Mouse (Mus musculus) stomach, postnatal 0 days (tissue): ENCODE results near the gene Cpped1. TPM values are rescaled to one million over a fixed set of nuclear protein-coding genes. Genes with fewer than 3 reads are reported as not detected.

Experiments used
- ATAC-seq: fragments of 200-750 bp; cut with Nextera tagmentation; 2 replicates; pipeline ENCODE4 v1.8.0; 2017; ENCODE audit not compliant: low FRiP score, low TSS enrichment
- DNase-seq: peaks from one replicate; pipeline ENCODE4 v3.0.0-alpha.2; 2016; ENCODE audit warnings: low spot score
- H3K27ac ChIP-seq: fragments of 300-500 bp; sonication (generic); replicated peaks from 2 replicates; pipeline ENCODE4 v1.5.1; 2014; ENCODE audit warnings: mild to moderate bottlenecking, control low read depth
- H3K27me3 ChIP-seq: fragments of 300-500 bp; sonication (generic); 2 replicates; pipeline ENCODE4 v1.6.1; 2014; ENCODE audit warnings: low read length; ENCODE audit not compliant: control insufficient read depth, insufficient read depth
- H3K36me3 ChIP-seq: fragments of 300-500 bp; sonication (generic); 2 replicates; pipeline ENCODE4 v1.6.1; 2014; ENCODE audit warnings: low read length, mixed read lengths; ENCODE audit not compliant: control insufficient read depth, insufficient read depth
- H3K4me1 ChIP-seq: fragments of 300-500 bp; sonication (generic); replicated peaks from 2 replicates; pipeline ENCODE4 v1.6.1; 2014; ENCODE audit warnings: antibody characterized with exemption; ENCODE audit not compliant: control insufficient read depth, insufficient read depth
- H3K4me2 ChIP-seq: fragments of 300-500 bp; sonication (generic); replicated peaks from 2 replicates; pipeline ENCODE4 v1.6.1; 2014; ENCODE audit warnings: low read depth, mild to moderate bottlenecking, control low read depth, moderate library complexity
- H3K4me3 ChIP-seq: fragments of 300-500 bp; sonication (generic); 2 replicates; pipeline ENCODE4 v1.5.1; 2014; ENCODE audit warnings: low read depth, low read length, control low read depth
- H3K9ac ChIP-seq: fragments of 300-500 bp; sonication (generic); 2 replicates; pipeline ENCODE4 v1.6.1; 2014; ENCODE audit warnings: mild to moderate bottlenecking, low read length, control low read depth, mixed read lengths
- H3K9me3 ChIP-seq: fragments of 300-500 bp; sonication (generic); 2 replicates; pipeline ENCODE4 v1.6.1; 2016; ENCODE audit warnings: low read length; ENCODE audit not compliant: control insufficient read depth
- CTCF ChIP-seq: IDR thresholded peaks from 2 replicates; pipeline ENCODE4 v1.5.1; 2016; ENCODE audit warnings: antibody characterized with exemption, low read depth, mild to moderate bottlenecking, moderate library complexity
- EP300 ChIP-seq: optimal IDR thresholded peaks from 2 replicates; pipeline ENCODE3; 2016; ENCODE audit warnings: antibody characterized with exemption
- WGBS: fragments of 180-500 bp; shearing (Covaris S2); extraction: QIAGEN DNeasy Blood & Tissue Kit; methylation state at CpG from one replicate; pipeline ENCODE4 v1.1.7; 2014; 5-methylcytosine and 5-hydroxymethylcytosine counted together
- polyA plus RNA-seq: library from polyadenylated mRNA; unstranded; fragments of >200 nt; fragmentation: Nextera tagmentation; extraction: Ambion mirVana; gene quantifications from 2 replicates; pipeline ENCODE4 v1.2.1, GENCODE M21; 2015

Cpped1 gene
- polyA plus RNA-seq, 1 experiment from 2014 or later = 16.0 TPM

DNA sequence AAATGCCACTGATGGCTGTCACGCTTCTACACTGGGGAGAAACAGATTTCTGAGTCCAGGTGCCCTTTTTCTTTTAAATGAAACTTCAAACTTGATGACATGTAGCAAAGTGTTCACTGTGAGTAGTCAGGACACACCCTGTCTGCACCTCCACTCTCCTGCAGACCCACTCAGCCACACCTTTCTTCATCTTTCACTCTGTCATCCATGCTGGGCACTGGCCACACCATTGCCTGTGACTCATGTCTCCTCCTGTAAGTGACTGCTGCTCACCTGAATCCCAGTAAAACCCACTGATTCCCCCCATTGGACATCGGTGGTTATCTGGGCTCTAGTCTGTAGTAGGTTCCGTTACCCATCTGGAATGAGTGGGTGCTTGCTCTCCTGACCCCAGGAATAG lies 118.8 kb downstream of the Cpped1 start:
- Histone ChIP-seq H3K9ac (no peak overlapping the region), H3K4me1 (no peaks in the 10 kb centered on the region), H3K4me3 (no peak overlapping the region), H3K4me2 (no peak overlapping the region), H3K27me3 (no peaks in the 10 kb centered on the region), H3K27ac (no peak overlapping the region), H3K9me3 (no peaks in the 10 kb centered on the region), H3K36me3 (no peaks in the 10 kb centered on the region)
- TF ChIP-seq EP300 (no peak), CTCF (no peak)
- 86% methylated on average over 3 of the region's 3 CpGs for WGBS
- no peak for DNase-seq
- peak; percentile 60; the same call in 1 of the 2 replicates for ATAC-seq

DNA sequence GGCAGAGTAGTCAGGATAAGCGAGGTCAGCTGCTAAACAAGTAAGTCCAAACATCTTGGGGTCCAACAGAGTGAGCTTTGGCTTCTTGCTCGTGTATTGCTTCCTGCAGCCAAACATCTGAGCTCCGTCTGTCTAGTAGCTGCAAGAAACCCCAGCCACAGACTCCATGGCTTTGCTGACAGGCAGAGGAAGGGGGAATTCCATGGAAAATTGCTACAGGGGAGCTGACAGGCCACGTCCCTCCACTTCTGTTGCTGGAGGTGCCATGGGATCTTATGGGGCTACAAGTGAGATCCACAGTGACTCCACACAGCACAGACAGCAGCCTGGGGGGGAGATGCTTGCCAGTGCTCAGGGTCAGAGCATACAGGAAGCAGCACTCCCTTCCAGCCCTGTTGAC lies 123.4 kb downstream of the Cpped1 start:
- Histone ChIP-seq H3K4me2 (no peak overlapping the region), H3K4me3 (no peak overlapping the region), H3K9ac (no peak overlapping the region), H3K27me3 (no peaks in the 10 kb centered on the region), H3K4me1 (no peaks in the 10 kb centered on the region), H3K27ac (no peak overlapping the region), H3K9me3 (no peaks in the 10 kb centered on the region), H3K36me3 (no peaks in the 10 kb centered on the region)
- DNase-seq = no peak
- 57% methylated on average over 4 of the region's 4 CpGs for WGBS
- ATAC-seq = no peak
- TF ChIP-seq CTCF = no peak
- no peak for TF ChIP-seq EP300

DNA sequence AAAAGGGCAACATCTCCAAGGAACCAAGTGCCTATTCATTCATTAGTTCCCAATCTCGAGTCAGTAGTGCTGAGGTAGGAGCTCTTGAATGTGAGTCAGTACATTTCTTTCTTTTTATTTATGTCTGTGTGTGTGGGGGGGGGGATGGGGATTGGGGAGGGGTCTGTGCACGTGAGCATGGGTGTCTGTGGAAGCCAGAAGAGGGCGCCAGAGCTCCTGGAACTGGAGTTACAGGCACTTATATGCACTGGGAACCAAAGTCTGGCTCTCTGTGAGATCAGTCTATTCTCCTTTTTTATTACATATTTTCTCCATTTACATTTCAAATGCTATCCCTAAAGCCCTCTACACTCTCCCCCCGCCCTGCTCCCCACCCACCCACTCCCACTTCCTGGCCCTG lies 124.9 kb downstream of the Cpped1 start:
- DNase-seq = no peak
- H3K4me3 ChIP-seq = no peak overlapping the region
- no peak overlapping the region for H3K4me2 ChIP-seq
- no peaks in the 10 kb centered on the region for H3K36me3 ChIP-seq
- WGBS = 59% methylated on average over 4 of the region's 4 CpGs
- no peaks in the 10 kb centered on the region for H3K9me3 ChIP-seq
- no peak overlapping the region for H3K9ac ChIP-seq
- H3K27ac ChIP-seq = no peak overlapping the region
- TF ChIP-seq EP300 (no peak), CTCF (no peak)
- no peaks in the 10 kb centered on the region for H3K27me3 ChIP-seq
- H3K4me1 ChIP-seq = no peaks in the 10 kb centered on the region
- ATAC-seq = no peak

DNA sequence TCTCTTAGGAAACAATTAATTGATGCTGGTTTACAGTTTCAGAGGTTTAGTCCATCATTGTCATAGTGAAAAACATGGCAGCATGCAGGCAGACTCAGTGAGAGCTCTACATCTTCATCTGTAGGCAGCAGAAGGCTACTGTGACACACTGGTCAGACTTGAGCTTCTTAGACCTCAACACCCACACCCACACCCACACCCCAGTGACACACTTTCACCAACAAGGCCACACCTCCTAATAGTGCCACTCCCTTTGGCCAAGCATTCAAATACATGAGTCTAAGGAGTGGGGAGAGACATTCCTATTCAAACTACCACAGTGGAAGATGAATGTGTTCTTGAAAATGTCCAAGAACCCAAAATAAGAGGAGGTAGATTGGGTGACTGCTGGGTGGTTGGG lies 125.9 kb downstream of the Cpped1 start:
- Histone ChIP-seq H3K9ac (no peak overlapping the region), H3K9me3 (no peaks in the 10 kb centered on the region), H3K4me1 (no peaks in the 10 kb centered on the region), H3K4me3 (no peak overlapping the region), H3K36me3 (no peaks in the 10 kb centered on the region), H3K27me3 (no peaks in the 10 kb centered on the region), H3K27ac (no peak overlapping the region; the same call in 1 of the 2 replicates), H3K4me2 (no peak overlapping the region)
- DNase-seq = peak; percentile 36
- peak; percentile 87 for ATAC-seq
- no peak for TF ChIP-seq CTCF
- TF ChIP-seq EP300 = no peak

DNA sequence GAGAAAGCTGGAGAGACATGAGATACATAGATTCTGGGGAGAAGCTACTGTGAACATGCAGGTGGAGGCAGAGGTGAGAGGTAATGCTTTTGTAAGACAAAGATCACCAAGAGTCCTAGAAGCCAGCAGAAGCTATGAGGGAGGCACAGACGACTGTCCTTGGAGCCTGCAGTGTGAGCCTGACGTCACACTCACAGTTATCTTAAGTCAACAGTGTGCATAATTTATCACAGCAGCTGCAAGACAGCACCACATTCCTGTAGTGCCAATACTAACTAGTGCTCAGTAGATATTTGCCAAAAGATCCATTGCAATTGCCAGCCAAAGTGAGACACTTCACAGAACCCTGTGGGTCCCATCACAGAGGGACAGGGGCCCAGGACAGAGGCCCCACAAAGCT lies 127.2 kb downstream of the Cpped1 start:
- WGBS = 10% methylated on average over 2 of the region's 2 CpGs
- peak; percentile 73 for ATAC-seq

DNA sequence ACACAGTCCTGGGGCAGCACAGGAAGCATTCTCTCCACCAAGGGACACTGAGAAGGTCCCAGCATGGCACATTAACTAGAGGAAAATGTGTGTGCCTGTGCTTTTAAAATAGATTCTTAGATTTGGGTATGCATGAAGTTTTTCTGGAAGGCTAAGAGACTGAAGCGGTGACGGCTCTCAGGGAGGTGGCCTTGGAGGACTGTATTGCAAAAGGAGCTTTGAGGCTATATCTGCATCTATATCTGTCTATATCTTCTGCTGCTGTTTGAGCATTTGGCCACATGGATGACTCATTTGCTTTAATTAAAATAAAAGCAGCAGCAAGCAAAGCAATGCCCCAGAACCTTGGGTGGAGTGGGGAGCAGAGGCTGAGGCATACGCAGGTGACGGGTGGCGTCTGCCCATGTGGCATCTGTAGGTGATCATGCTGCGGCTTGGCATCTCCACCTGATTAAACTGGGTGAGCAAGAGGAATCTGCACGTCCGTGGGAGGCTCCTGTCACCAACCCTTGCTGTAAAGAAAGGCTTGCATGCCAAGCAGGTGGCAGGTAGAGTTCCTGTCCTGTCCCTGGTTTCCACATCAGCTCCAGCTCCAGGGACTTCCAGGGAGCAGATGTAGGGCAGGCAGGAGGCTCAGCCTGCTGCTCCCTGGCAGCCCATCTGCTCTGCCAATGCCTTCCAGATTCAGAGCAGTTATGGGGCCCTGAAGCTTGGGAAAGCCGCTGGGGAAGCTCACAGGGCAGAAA lies 130.4 kb downstream of the Cpped1 start:
- no peaks in the 10 kb centered on the region for H3K27me3 ChIP-seq
- no peak overlapping the region for H3K9ac ChIP-seq
- peak overlapping the region; percentile 71 for H3K27ac ChIP-seq
- H3K9me3 ChIP-seq = no peaks in the 10 kb centered on the region
- DNase-seq = no peak
- H3K4me3 ChIP-seq = no peak overlapping the region
- 67% methylated on average over 9 of the region's 9 CpGs for WGBS
- no peak for ATAC-seq
- no peaks in the 10 kb centered on the region for H3K4me1 ChIP-seq
- no peak overlapping the region for H3K4me2 ChIP-seq
- no peaks in the 10 kb centered on the region for H3K36me3 ChIP-seq
- TF ChIP-seq EP300 (no peak), CTCF (no peak)

More for the DNA sequence above, 127.2 kb downstream of the Cpped1 start:
- no peak for DNase-seq
- Histone ChIP-seq H3K36me3 (no peaks in the 10 kb centered on the region), H3K27me3 (no peaks in the 10 kb centered on the region), H3K4me3 (no peak overlapping the region), H3K27ac (no peak overlapping the region), H3K9ac (no peak overlapping the region), H3K4me1 (no peaks in the 10 kb centered on the region), H3K9me3 (no peaks in the 10 kb centered on the region), H3K4me2 (no peak overlapping the region)
- TF ChIP-seq EP300 (no peak), CTCF (no peak)
